Mouse (Mus musculus) ES-Bruce4 (cell line): ENCODE results near the gene Hist1h4c. TPM values are rescaled to one million over a fixed set of nuclear protein-coding genes. Genes with fewer than 3 reads are reported as not detected.
"Not testable (repeated sequence)": the region's sequence is repeated elsewhere in the genome, so short reads cannot be mapped to it uniquely, and the experiment has no call there.

Experiments used
- H3K27ac ChIP-seq: 2 replicates; pipeline ENCODE4 v1.5.1; 2012; ENCODE audit warnings: low read length, inconsistent platforms; ENCODE audit not compliant: insufficient read depth
- H3K27me3 ChIP-seq: 2 replicates; pipeline ENCODE4 v1.6.1; 2012; ENCODE audit warnings: mild to moderate bottlenecking, low read length, inconsistent platforms; ENCODE audit not compliant: control insufficient read depth, poor library complexity, insufficient read depth, severe bottlenecking
- H3K36me3 ChIP-seq: 2 replicates; pipeline ENCODE4 v1.6.1; 2012; ENCODE audit warnings: inconsistent platforms, mild to moderate bottlenecking, low read length, moderate library complexity; ENCODE audit not compliant: control insufficient read depth, poor library complexity, insufficient read depth, severe bottlenecking
- H3K4me1 ChIP-seq: one replicate; pipeline ENCODE4 v1.8.1; 2011; ENCODE audit warnings: low read length; ENCODE audit not compliant: control insufficient read depth, insufficient read depth
- H3K4me3 ChIP-seq: 2 replicates; pipeline ENCODE4 v1.5.1; 2011; ENCODE audit warnings: low read depth, mild to moderate bottlenecking, low read length
- H3K9ac ChIP-seq: 2 replicates; pipeline ENCODE4 v1.6.1; 2012; ENCODE audit warnings: low read depth, mild to moderate bottlenecking, inconsistent platforms; ENCODE audit not compliant: poor library complexity, severe bottlenecking
- H3K9me3 ChIP-seq: replicated peaks from 2 replicates; pipeline ENCODE4 v1.6.1; 2012; ENCODE audit warnings: mild to moderate bottlenecking, low read length, inconsistent platforms; ENCODE audit not compliant: control insufficient read depth, poor library complexity, insufficient read depth, severe bottlenecking
- CTCF ChIP-seq: IDR thresholded peaks from one replicate; pipeline ENCODE4 v1.8.1; 2011; ENCODE audit warnings: low read depth, low read length
- EP300 ChIP-seq: IDR thresholded peaks from 2 replicates; pipeline ENCODE4 v1.6.1; 2011; ENCODE audit warnings: low read depth, low read length; ENCODE audit not compliant: insufficient read depth
- POLR2A ChIP-seq: IDR thresholded peaks from one replicate; pipeline ENCODE4 v1.8.1; 2011; ENCODE audit warnings: low read length; ENCODE audit not compliant: insufficient read depth
- polyA plus RNA-seq: library from polyadenylated mRNA; stranded (reverse); fragments of >200 nt; gene quantifications from 2 replicates; pipeline ENCODE4 v1.2.4, GENCODE M21; 2011; ENCODE audit warnings: low read depth; ENCODE audit not compliant: missing spikeins, insufficient read depth, insufficient read length

Gene Hist1h4c
- polyA plus RNA-seq, 1 experiment, result 1.3 TPM

DNA sequence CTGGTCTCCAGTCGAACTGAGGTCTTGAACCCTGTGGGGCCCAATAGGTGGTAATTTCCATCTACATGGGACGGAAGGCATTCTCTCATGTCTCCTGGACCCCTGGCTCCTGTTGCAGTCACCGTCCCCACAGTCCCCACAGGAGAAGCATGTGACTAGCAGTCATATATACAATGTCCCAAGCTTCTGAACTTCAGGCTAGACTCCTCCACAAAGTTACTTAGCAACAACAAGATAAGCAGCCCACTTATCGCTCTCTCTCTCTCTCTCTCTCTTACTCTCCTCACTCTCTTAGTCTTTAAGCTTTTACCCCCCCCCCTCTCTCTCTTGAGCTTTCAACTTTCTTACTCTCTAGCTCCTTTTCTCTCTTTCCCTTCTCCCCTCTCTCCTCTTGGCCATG is 26.0 kb upstream of the Hist1h4c start:
- Histone ChIP-seq H3K9ac (no peak overlapping the region), H3K27me3 (no peaks in the 10 kb centered on the region), H3K27ac (no peak overlapping the region), H3K36me3 (no peaks in the 10 kb centered on the region), H3K4me1 (no peaks in the 10 kb centered on the region), H3K9me3 (no peaks in the 10 kb centered on the region), H3K4me3 (no peak overlapping the region)
- TF ChIP-seq CTCF (no peak), POLR2A (no peak), EP300 (no peak)

DNA sequence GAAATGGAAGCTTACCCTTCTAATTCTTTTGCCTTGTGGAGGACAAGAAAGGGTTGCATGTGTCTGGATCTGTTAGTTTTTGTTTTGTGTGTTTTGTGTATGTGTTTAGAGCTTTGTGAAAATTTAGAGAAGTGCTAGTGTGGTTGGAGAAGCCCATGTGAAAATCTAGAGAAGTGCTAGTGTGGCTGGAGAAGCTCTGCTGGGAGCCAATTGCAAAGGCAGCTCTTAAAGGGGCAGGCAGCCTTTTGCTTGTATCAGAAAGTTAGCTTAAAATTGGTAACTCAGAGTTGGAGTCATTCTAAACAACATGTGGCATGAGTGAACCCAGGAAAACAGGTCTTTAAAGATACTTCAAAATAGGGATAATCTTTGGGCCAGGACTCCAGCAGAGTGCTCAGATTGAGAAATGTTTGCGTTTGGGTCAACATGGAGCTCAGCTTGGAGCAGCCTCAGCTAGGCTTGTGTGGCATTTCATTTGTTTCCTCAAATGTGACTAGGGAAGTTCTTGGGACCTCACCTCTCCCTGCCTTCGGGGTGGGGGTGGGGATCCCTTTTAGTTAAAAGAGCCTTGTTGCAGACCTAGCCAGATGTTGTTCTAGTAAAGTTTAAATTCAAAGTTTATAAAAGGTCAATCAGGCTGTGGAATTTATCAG is 19.5 kb upstream of the Hist1h4c start:
- H3K27ac ChIP-seq, H3K9ac ChIP-seq: not testable (repeated sequence)

DNA sequence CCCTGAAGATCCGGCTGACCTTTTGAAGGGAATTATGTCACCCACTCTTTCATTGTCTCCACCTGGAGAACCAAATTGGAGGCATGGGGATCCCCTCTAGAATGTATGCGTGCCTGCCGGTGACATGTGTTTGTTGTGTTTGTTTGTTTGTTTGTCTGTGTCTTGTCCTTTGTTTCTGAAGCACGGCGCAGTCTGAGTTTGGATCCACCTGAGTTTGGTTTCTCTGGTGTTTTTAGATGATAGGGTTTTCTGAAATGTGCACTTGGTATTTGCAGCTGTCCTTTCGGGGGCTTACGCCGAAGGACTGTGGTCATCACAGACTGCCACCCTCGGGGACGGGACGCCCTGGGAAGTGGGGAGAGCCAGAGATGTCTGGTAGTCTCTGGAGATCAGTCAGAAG is 18.9 kb upstream of the Hist1h4c start:
- H3K9me3 ChIP-seq, result no peaks in the 10 kb centered on the region
- H3K27ac ChIP-seq, result no peak overlapping the region
- H3K4me1 ChIP-seq, result no peaks in the 10 kb centered on the region
- TF ChIP-seq EP300 (no peak), POLR2A (no peak), CTCF (no peak)
- H3K9ac ChIP-seq, result no peak overlapping the region
- H3K4me3 ChIP-seq, result no peak overlapping the region
- H3K27me3 ChIP-seq, result no peaks in the 10 kb centered on the region
- no peaks in the 10 kb centered on the region for H3K36me3 ChIP-seq

More for the DNA sequence above, 19.5 kb upstream of the Hist1h4c start:
- H3K36me3 ChIP-seq, H3K4me3 ChIP-seq, H3K27me3 ChIP-seq, H3K4me1 ChIP-seq, H3K9me3 ChIP-seq: not testable (repeated sequence)

- H3K4me1 ChIP-seq, result no peaks in the 10 kb centered on the region
- H3K27me3 ChIP-seq, result no peaks in the 10 kb centered on the region
- no peak overlapping the region for H3K27ac ChIP-seq
- no peak overlapping the region for H3K9ac ChIP-seq
- TF ChIP-seq EP300, result no peak
- no peaks in the 10 kb centered on the region for H3K9me3 ChIP-seq
- no peaks in the 10 kb centered on the region for H3K36me3 ChIP-seq
- H3K4me3 ChIP-seq, result no peak overlapping the region
Measured at GRCm38 (mm10) chr13:23716261-23717042, 18.2 kb upstream of the Hist1h4c start.

GRCm38 (mm10) chr13:23710374-23711089 is 12.3 kb upstream of the Hist1h4c start, which contains the start of gene Hfe:
Gene Hfe, minus strand, starts transcription at chr13:23710854.
- H3K27me3 ChIP-seq, result peaks cover 4% of the 10 kb centered on the region; the same call in 1 of the 2 replicates
- H3K36me3 ChIP-seq, result no peaks in the 10 kb centered on the region
- H3K9ac ChIP-seq, result peak within 1 kb of the TSS; percentile 24; the same call in 1 of the 2 replicates
- no peak within 1 kb of the TSS for H3K27ac ChIP-seq
- H3K9me3 ChIP-seq, result no peaks in the 10 kb centered on the region
- no peak for TF ChIP-seq CTCF
- no peak for TF ChIP-seq EP300
- TF ChIP-seq POLR2A, result no peak
- peak within 1 kb of the TSS; percentile 10; the same call in 1 of the 2 replicates for H3K4me3 ChIP-seq
- H3K4me1 ChIP-seq, result no peaks in the 10 kb centered on the region
